Mouse (Mus musculus): ENCODE data around the gene Fabp2. TPM values are rescaled to one million over a fixed set of nuclear protein-coding genes. Genes with fewer than 3 reads are reported as not detected.
A peak's percentile ranks its signal among the peaks of the same experiment; 100 is the strongest.

The Fabp2 gene
- polyA plus RNA-seq, 1 experiment from 2014 or later, result 0.21 TPM

DNA sequence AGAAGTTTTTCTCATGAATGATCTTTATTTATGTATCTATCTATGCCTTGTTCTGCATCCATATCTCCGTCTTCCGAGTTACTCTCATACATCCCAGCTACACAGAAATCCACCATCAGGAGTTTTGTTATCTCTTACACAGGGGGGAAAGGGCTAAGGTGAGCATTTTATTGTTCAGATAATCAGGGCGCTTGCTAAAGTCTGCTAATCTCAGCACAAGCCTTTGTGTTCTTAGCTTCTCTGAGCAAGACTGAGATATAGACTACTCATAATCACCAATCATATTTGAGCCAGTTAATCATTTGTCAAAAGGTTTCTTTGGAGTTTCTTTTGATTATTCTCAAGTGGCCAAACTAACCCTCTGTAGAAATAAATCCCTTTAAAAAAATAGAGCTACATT is 17.3 kb upstream of the Fabp2 start:
- Histone ChIP-seq H3K27ac (ENCODE audit: low read length) (no peak overlapping the region), H3K9ac (ENCODE audit: low read length) (no peak overlapping the region), H3K9me3 (ENCODE audit: control insufficient read depth, low read length) (no peaks in the 10 kb centered on the region), H3K4me1 (replicated peaks; ENCODE audit: control insufficient read depth, insufficient read depth, low read length) (no peaks in the 10 kb centered on the region), H3K4me2 (ENCODE audit: low read depth, low read length) (no peak overlapping the region), H3K27me3 (ENCODE audit: control insufficient read depth, insufficient read depth, low read depth, low read length) (no peaks in the 10 kb centered on the region), H3K36me3 (ENCODE audit: control insufficient read depth, insufficient read depth, low read length) (no peaks in the 10 kb centered on the region), H3K4me3 (ENCODE audit: low read length) (no peak overlapping the region)
- no peak for ATAC-seq (ENCODE audit: low read depth)
- 73% methylated on average over 3 of the region's 3 CpGs for WGBS

DNA sequence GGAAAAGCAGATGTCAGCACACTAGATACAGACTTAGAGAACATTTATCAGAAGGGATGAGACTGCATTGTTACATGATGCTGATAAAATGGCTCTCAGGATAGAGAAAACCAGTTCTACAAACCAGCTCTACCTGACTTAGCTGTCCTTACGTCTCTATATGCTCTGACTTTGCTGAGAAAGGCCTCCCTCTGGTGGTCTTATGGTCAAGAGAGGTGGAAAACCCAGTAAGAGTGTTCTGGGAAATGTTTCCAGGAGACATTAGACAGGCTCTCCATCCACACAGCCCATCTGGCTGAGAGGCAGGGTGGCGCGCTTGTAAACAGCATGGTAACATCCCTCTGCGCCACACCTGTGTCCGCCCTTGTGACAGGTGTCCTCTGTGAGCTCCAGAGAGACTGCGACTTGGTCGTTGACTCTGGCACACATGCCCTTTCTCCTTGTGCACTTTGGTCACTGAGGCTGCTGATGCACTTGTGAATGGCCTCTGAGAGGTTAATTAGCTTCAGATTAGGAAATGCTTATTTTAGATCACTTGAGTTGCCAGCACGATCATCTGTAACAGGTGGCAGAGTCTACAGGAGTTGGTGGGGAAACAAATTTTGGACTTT is 16.1 kb upstream of the Fabp2 start:
- 79% methylated on average over 8 of the region's 8 CpGs for WGBS
- H3K9me3 ChIP-seq (ENCODE audit: control insufficient read depth, low read length), result no peaks in the 10 kb centered on the region
- H3K9ac ChIP-seq (ENCODE audit: low read length), result no peak overlapping the region
- ATAC-seq (ENCODE audit: low read depth), result no peak
- H3K4me2 ChIP-seq (ENCODE audit: low read depth, low read length), result no peak overlapping the region
- H3K4me1 ChIP-seq (replicated peaks; ENCODE audit: control insufficient read depth, insufficient read depth, low read length), result no peaks in the 10 kb centered on the region
- no peaks in the 10 kb centered on the region for H3K27me3 ChIP-seq (ENCODE audit: control insufficient read depth, insufficient read depth, low read depth, low read length)
- no peak overlapping the region for H3K27ac ChIP-seq (ENCODE audit: low read length)
- H3K36me3 ChIP-seq (ENCODE audit: control insufficient read depth, insufficient read depth, low read length), result no peaks in the 10 kb centered on the region
- H3K4me3 ChIP-seq (ENCODE audit: low read length), result no peak overlapping the region

DNA sequence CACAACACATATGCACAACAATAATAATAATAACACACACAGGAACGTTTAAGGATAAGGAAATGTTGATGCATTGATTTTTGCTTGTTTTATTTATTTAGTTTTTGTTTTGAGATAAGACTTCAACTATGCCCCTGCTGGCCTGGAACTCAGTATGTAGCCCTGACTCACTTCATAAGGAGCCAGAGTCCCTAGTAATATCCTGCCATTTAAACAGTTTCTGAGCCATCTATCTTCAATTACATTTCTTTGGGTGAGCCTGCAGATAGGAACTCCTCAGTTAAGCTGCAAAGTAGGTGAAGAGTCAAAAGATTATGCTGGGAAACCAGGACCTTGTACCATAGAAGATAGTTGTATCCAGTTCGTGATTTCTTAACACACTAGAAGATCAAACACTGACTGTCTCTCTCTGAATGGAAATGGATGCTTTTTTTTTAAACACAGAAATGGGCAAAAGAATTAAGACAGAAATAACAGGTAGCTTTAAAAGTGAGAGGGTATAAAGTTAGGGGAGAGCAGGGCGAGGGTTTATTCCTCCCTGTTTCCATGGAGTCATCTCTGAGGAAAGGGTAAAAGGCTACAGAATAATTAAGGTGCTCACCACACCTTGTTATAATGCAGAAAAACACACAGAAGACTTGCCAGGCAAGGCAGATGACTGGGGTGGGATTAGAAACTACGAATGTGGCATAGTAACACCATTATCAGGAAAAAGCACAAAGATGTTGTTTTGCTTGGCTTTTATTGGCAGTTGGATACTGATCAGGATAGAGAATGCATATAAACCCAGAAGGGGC is 7.2 kb upstream of the Fabp2 start:
- Histone ChIP-seq H3K36me3 (ENCODE audit: control insufficient read depth, insufficient read depth, low read length) (no peaks in the 10 kb centered on the region), H3K4me2 (ENCODE audit: low read depth, low read length) (no peak overlapping the region), H3K9me3 (ENCODE audit: control insufficient read depth, low read length) (no peaks in the 10 kb centered on the region), H3K27me3 (ENCODE audit: control insufficient read depth, insufficient read depth, low read depth, low read length) (no peaks in the 10 kb centered on the region), H3K9ac (ENCODE audit: low read length) (no peak overlapping the region), H3K27ac (ENCODE audit: low read length) (peak overlapping the region; percentile 59), H3K4me3 (ENCODE audit: low read length) (no peak overlapping the region), H3K4me1 (replicated peaks; ENCODE audit: control insufficient read depth, insufficient read depth, low read length) (peaks cover 7% of the 10 kb centered on the region; the same call in 1 of the 2 replicates)
- ATAC-seq (ENCODE audit: low read depth), result no peak
- WGBS, result 56% methylated on average over 4 of the region's 4 CpGs

DNA sequence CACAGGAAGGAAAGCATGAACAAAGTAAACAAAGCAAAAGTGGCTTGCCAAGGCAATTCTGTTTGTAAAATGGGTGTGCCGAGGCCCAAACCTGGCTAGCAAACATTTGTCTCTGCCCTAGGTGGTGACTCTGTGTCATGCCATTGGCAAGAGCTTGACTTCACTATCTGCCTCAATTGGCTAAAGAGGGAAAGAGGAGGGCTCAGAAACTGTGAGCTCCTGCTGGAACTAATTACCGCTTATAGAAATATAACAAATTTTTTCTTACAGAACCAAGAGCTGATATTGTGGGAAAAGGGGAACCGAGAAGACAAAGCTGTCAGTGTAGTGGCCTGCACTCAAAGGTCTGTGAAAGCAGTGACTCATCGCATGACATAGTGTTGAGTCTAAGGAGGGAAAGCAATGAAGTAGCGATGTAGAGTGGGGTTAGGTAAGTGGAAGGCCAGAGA is 6.5 kb upstream of the Fabp2 start:
- Histone ChIP-seq H3K27me3 (ENCODE audit: control insufficient read depth, insufficient read depth, low read depth, low read length) (no peaks in the 10 kb centered on the region), H3K4me3 (ENCODE audit: low read length) (no peak overlapping the region), H3K36me3 (ENCODE audit: control insufficient read depth, insufficient read depth, low read length) (no peaks in the 10 kb centered on the region), H3K4me2 (ENCODE audit: low read depth, low read length) (no peak overlapping the region), H3K9ac (ENCODE audit: low read length) (no peak overlapping the region), H3K4me1 (replicated peaks; ENCODE audit: control insufficient read depth, insufficient read depth, low read length) (peaks cover 7% of the 10 kb centered on the region; the same call in 1 of the 2 replicates), H3K9me3 (ENCODE audit: control insufficient read depth, low read length) (no peaks in the 10 kb centered on the region), H3K27ac (ENCODE audit: low read length) (peak overlapping the region; percentile 59)
- 41% methylated on average over 5 of the region's 5 CpGs for WGBS
- ATAC-seq (ENCODE audit: low read depth), result peak; percentile 62; the same call in 1 of the 2 replicates

DNA sequence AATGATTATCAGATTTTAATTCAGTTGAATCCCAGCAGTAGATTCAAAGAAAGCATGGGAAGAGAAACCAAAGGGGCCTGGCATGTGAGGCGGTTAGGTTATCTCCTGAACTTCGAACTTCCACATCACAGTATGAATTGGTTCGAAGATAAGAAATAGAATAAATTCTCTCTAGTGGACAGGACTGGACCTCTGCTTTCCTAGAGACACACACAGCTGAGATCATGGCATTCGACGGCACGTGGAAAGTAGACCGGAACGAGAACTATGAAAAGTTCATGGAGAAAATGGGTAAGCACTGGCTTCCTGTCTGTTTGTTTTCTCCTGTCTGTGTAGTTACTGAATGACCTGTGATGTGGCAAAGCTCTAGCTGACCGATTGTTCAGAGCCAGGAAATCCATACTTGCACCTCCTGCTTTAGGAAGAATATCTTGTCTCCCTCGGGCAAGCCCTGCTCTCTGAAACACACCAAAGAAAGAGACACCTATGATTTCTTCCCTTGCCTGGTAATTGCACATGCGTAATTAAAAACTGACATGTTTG is 388 bp downstream of the Fabp2 start:
- H3K27me3 ChIP-seq (ENCODE audit: control insufficient read depth, insufficient read depth, low read depth, low read length), result no peaks in the 10 kb centered on the region
- ATAC-seq (ENCODE audit: low read depth), result no peak
- 54% methylated on average over 11 of the region's 11 CpGs for WGBS
- no peaks in the 10 kb centered on the region for H3K4me1 ChIP-seq (replicated peaks; ENCODE audit: control insufficient read depth, insufficient read depth, low read length)
- H3K4me3 ChIP-seq (ENCODE audit: low read length), result no peak overlapping the region
- H3K36me3 ChIP-seq (ENCODE audit: control insufficient read depth, insufficient read depth, low read length), result no peaks in the 10 kb centered on the region
- H3K9ac ChIP-seq (ENCODE audit: low read length), result no peak overlapping the region
- no peak overlapping the region for H3K27ac ChIP-seq (ENCODE audit: low read length)
- no peaks in the 10 kb centered on the region for H3K9me3 ChIP-seq (ENCODE audit: control insufficient read depth, low read length)
- H3K4me2 ChIP-seq (ENCODE audit: low read depth, low read length), result no peak overlapping the region

DNA sequence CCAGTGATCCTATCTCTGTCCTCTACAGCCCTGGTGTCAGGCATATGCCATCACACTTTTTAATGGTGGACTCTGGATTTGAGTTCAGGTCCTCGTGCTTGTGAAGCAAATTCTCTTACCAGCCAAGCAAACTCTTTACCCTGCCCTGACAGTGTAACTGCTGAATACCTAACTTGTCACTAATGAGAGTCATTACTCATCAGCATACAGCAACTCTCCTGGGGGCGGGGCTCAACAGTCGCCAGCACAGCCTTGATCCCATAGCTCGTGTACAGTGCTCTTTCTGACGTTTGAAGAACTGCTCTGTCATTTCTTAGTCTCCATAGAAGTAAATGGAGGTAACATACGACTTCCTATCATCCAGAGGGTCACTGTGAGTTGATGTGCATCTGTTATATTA is 3.4 kb downstream of the Fabp2 start:
- Histone ChIP-seq H3K4me2 (ENCODE audit: low read depth, low read length) (no peak overlapping the region), H3K9ac (ENCODE audit: low read length) (no peak overlapping the region), H3K9me3 (ENCODE audit: control insufficient read depth, low read length) (no peaks in the 10 kb centered on the region), H3K4me1 (replicated peaks; ENCODE audit: control insufficient read depth, insufficient read depth, low read length) (no peaks in the 10 kb centered on the region), H3K27ac (ENCODE audit: low read length) (no peak overlapping the region), H3K36me3 (ENCODE audit: control insufficient read depth, insufficient read depth, low read length) (no peaks in the 10 kb centered on the region), H3K27me3 (ENCODE audit: control insufficient read depth, insufficient read depth, low read depth, low read length) (no peaks in the 10 kb centered on the region), H3K4me3 (ENCODE audit: low read length) (no peak overlapping the region)
- no peak for ATAC-seq (ENCODE audit: low read depth)
- 56% methylated on average over 6 of the region's 6 CpGs for WGBS

DNA sequence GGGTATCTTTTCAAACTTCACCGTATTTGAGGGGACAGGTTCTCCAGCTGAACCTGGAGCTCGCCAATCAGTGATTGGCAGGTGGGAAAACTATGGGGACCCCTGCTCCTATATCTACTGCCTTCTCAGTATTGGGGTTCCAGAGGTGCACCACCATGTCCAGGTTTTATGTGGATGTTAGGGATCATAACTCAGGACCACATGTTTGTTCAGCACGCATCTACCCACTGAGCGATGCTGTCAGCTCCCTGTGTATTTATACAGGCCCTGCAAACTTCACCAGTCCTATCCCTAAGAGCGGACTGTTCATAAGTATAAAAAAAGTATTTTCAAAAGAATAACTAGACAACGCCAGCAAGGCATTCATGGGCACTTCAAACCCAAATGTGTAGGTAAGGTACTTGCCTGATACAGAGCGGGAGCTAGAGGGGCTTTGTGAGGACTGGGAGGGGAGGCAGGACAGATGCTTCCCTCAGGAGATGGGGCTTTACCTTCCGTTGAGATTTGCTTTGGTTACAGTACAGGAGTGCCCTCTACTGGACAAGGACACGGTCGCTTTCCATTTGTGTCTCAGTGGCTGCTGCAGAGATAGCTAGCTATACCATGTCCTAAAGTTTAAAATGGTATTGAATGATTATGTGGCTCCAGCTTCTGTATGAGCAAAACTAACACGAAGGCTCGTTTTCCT is 9.0 kb downstream of the Fabp2 start:
- Histone ChIP-seq H3K4me2 (ENCODE audit: low read depth, low read length) (no peak overlapping the region), H3K27me3 (ENCODE audit: control insufficient read depth, insufficient read depth, low read depth, low read length) (no peaks in the 10 kb centered on the region), H3K36me3 (ENCODE audit: control insufficient read depth, insufficient read depth, low read length) (no peaks in the 10 kb centered on the region), H3K4me1 (replicated peaks; ENCODE audit: control insufficient read depth, insufficient read depth, low read length) (no peaks in the 10 kb centered on the region), H3K9me3 (ENCODE audit: control insufficient read depth, low read length) (no peaks in the 10 kb centered on the region), H3K27ac (ENCODE audit: low read length) (no peak overlapping the region), H3K9ac (ENCODE audit: low read length) (no peak overlapping the region), H3K4me3 (ENCODE audit: low read length) (no peak overlapping the region)
- 38% methylated on average over 12 of the region's 12 CpGs for WGBS
- peak; percentile 43; the same call in 1 of the 2 replicates for ATAC-seq (ENCODE audit: low read depth)

DNA sequence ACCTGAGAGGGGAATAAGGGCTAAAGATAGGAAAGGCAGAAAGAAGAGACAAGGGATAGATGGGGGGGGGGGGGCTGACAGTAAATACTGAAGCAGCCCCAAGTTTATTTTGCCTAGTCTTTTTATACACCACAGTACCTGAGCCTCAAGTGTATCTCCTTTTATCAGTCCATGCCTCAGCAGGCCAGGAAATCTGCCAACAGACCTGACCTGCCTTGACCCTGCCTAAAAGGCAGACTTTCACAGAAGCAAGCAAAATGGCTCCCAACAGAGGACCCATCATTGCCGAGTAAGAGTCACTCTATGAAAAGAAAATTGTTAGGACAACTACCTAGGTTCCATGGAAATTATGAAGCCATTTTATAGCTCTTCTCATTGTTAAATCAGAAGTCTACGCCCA is 13.0 kb downstream of the Fabp2 start:
- 76% methylated on average over 2 of the region's 2 CpGs for WGBS

DNA sequence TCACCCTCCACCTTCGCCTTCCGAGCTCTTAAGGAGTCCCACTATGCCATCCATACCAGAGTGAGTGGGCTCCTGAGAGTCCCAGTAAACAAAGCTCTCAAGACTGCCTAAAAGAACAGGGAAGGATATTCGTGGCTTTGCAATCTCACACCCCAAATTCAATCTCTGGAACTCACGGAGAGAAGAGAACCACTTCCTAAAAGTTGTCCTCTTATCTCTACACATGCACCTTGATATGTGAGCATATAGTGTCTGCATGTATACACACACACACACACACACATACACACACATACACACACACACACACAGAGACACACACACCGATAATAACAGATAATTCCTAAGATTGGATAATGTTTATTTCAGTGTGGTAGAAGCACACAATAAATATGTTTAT is 20.6 kb downstream of the Fabp2 start:
- H3K9me3 ChIP-seq (ENCODE audit: control insufficient read depth, low read length), result no peaks in the 10 kb centered on the region
- H3K4me2 ChIP-seq (ENCODE audit: low read depth, low read length), result no peak overlapping the region
- no peak for ATAC-seq (ENCODE audit: low read depth)
- 70% methylated on average over 5 of the region's 5 CpGs for WGBS
- no peak overlapping the region for H3K27ac ChIP-seq (ENCODE audit: low read length)
- H3K36me3 ChIP-seq (ENCODE audit: control insufficient read depth, insufficient read depth, low read length), result no peaks in the 10 kb centered on the region
- no peaks in the 10 kb centered on the region for H3K27me3 ChIP-seq (ENCODE audit: control insufficient read depth, insufficient read depth, low read depth, low read length)
- no peaks in the 10 kb centered on the region for H3K4me1 ChIP-seq (replicated peaks; ENCODE audit: control insufficient read depth, insufficient read depth, low read length)
- H3K9ac ChIP-seq (ENCODE audit: low read length), result no peak overlapping the region
- H3K4me3 ChIP-seq (ENCODE audit: low read length), result no peak overlapping the region

More for the DNA sequence above, 13.0 kb downstream of the Fabp2 start:
- ATAC-seq (ENCODE audit: low read depth), result no peak
- Histone ChIP-seq H3K27ac (ENCODE audit: low read length) (no peak overlapping the region), H3K36me3 (ENCODE audit: control insufficient read depth, insufficient read depth, low read length) (no peaks in the 10 kb centered on the region), H3K9ac (ENCODE audit: low read length) (no peak overlapping the region), H3K4me2 (ENCODE audit: low read depth, low read length) (no peak overlapping the region), H3K27me3 (ENCODE audit: control insufficient read depth, insufficient read depth, low read depth, low read length) (no peaks in the 10 kb centered on the region), H3K4me1 (replicated peaks; ENCODE audit: control insufficient read depth, insufficient read depth, low read length) (no peaks in the 10 kb centered on the region), H3K9me3 (ENCODE audit: control insufficient read depth, low read length) (no peaks in the 10 kb centered on the region), H3K4me3 (ENCODE audit: low read length) (no peak overlapping the region)

All from lung, embryonic 16.5 days (tissue).